Mouse (Mus musculus) gastrocnemius, postnatal 14 days (tissue): ENCODE measurements around the gene Cbx4. TPM values are rescaled to one million over a fixed set of nuclear protein-coding genes. Genes with fewer than 3 reads are reported as not detected.

Experiments
- DNase-seq: peaks from one replicate; pipeline ENCODE4 v3.0.0; 2021; ENCODE audit warnings: mixed read lengths
- intact Hi-C: fragments of 180-260 bp; cut with DNase I; formaldehyde crosslinking; loops from one replicate; pipeline ENCODE4 v1.15.1; 2025; ENCODE audit warnings: low total_unique reads
- total RNA-seq, 2 experiments: library from RNA; stranded (reverse); gene quantifications; 2 replicates each; pipeline ENCODE4 v1.2.3; 2021

The Cbx4 gene
- total RNA-seq, 2 experiments from 2014 or later: 4.7 to 5.9 TPM

- DNase-seq: no peak
- intact Hi-C loops: loop anchor here (2.0 to 10.0 kb wide), 2 partner anchors 49 to 153 kb away; partner anchors contain the start of gene Cbx4
Observed at GRCm38 (mm10) chr11:119035686-119036165, 50.3 kb downstream of the Cbx4 start.

GRCm38 (mm10) chr11:119035094-119035685 lies 50.8 kb downstream of the Cbx4 start:
- intact Hi-C loops: loop anchor here (2.0 to 10.0 kb wide), 2 partner anchors 50 to 154 kb away; partner anchors contain the start of gene Cbx4
- no peak for DNase-seq

- intact Hi-C loops: loop anchor here (2.0 to 10.0 kb wide), 2 partner anchors 50 to 154 kb away; partner anchors contain the start of gene Cbx4
Observed at GRCm38 (mm10) chr11:119034635-119035034, 51.4 kb downstream of the Cbx4 start.

DNA sequence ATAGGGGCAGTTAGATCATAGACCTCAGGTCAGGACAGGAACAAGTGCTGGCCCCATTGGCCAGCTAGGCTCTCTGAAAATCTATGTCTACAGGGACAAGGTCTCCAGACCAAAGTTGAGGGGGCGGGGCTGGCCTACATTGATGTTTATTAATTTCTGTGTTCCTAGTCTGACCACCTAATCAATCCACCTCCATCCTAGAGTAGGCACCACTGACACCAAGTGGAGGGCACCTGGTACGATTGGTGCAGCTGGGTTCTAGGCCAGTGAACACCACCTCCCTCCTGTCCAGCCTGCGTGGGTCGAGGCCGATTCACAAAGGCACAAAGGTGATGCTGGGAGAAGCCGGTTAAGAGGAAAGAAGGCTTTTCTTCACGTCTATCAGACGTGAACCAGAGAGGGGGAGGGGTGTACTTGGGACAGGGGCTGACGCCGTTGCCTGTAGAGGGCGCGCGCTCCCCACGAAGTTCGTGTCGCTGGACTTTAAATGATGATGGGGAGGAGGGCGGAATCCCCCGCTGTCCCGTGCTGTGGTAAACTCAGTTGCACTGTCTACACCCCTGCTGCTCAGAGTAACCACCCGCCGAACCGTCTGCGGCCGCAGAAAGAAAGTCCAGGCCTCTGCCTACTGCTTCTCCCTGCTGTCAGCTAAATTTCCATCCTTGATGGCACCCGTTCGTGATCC lies 52.0 kb downstream of the Cbx4 start:
- peak; percentile 87 for DNase-seq
- intact Hi-C loops: loop anchor here (2.0 to 10.0 kb wide), 2 partner anchors 51 to 155 kb away; partner anchors contain the start of gene Cbx4

More at GRCm38 (mm10) chr11:119034635-119035034, 51.4 kb downstream of the Cbx4 start:
- no peak for DNase-seq

Other genes with a start within 250 kb of the Cbx4 start
- gene Rbfox3, start 174.6 kb downstream of the Cbx4 start, total RNA-seq: under 1 TPM; 0.20 to 0.27 TPM
- not detected for gene Enpp7, start 98.0 kb downstream of the Cbx4 start, total RNA-seq
- 1 to 10 TPM; 1.4 to 1.9 TPM for gene Cbx2, start 63.3 kb downstream of the Cbx4 start, total RNA-seq
- gene Cbx8, start 45.3 kb downstream of the Cbx4 start, total RNA-seq: 1 to 10 TPM; 2.1 to 2.7 TPM
- 10 to 100 TPM; 14.3 to 18.5 TPM for gene Tbc1d16, start 142.3 kb upstream of the Cbx4 start, total RNA-seq
- gene Ccdc40, start 142.4 kb upstream of the Cbx4 start, total RNA-seq: not detected
- gene Gaa, start 181.7 kb upstream of the Cbx4 start, total RNA-seq: 10 to 100 TPM; 79.1 to 81.6 TPM
- 10 to 100 TPM; 43.8 to 52.4 TPM for gene Eif4a3, start 213.9 kb upstream of the Cbx4 start, total RNA-seq
- 1 to 10 TPM in 1 of 2 experiments, under 1 TPM in 1; 0.64 to 1.3 TPM for gene Card14, start 221.5 kb upstream of the Cbx4 start, total RNA-seq